Mouse (Mus musculus): ENCODE results near the gene Stab1.

GRCm38 (mm10) chr14:31191936-31192335 is 23.5 kb upstream of the Stab1 start:
- no peak for TF ChIP-seq CTCF (IDR thresholded peaks at IDR 0.05; ENCODE audit: low read depth)
- no peak for TF ChIP-seq EP300 (IDR thresholded peaks at IDR 0.05; ENCODE audit: low read depth)

All from heart, postnatal 0 days (tissue).